Mouse (Mus musculus): ENCODE measurements around the gene Daw1.

Gene Daw1

GRCm38 (mm10) chr1:83209981-83210380 lies 50.4 kb downstream of the Daw1 start:
- no peak for DNase-seq

DNA sequence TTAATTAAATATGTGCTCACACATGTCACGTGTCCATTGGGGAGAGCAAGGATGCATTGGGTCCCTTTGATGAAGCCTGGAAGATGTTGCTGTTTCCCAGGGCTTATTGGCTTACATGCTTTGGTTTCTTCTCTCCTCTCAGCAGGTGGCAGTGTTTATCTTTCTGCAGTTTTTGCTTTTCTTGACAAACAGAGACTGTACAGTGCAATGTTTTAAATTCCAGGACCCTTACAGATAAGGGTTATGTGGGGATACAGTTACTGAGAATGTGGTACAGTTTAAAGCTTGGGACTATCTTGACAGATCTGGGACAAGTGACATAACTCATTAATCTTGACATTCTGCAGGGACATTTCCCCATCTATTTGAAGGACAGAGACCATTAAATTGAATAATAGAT lies 58.7 kb downstream of the Daw1 start:
- DNase-seq: no peak

DNA sequence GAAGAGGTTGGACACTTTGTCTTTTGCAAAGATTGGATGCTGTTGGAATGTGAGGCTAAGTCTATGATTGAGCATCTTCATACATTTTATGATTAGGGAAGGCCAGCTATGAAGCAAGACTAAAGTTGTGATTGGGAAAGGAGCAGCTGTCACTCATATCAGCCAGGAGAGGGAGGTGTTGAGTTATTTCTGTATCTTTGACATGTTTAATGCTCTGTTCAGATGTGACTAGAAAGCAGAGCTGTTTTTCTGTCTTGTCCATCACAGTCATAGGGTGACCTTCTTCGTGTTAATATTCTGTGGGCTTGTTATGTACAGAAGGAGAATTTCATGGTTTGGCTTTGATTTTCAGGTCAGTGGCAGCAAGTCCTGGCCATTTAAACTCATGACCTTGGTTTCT lies 63.5 kb downstream of the Daw1 start:
- no peak for DNase-seq

DNA sequence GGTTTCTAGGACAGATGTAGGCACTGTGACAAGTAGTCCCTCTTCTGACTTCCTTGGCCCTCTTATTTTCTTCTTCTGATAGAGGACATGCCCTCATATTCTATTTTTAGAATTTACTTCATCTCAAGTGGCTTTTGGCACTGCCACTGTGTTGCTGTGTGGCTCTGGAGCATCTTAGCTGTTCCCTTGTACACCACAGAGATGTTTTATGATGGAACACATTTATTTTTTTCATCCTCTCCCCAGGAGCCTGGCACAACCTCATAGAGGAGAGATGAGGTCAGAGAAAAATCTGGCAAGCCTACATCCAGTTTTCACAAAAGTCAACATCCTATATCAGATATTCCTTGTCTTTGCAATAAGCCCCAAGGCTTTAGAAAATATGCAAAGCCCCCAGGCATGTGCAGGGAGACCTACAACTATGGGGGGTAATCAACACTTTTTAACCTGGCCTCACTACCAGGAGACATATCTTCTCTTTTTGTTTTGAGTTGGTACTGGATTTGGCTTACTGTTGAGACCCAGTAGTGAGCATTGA lies 64.9 kb downstream of the Daw1 start:
- no peak for DNase-seq

DNA sequence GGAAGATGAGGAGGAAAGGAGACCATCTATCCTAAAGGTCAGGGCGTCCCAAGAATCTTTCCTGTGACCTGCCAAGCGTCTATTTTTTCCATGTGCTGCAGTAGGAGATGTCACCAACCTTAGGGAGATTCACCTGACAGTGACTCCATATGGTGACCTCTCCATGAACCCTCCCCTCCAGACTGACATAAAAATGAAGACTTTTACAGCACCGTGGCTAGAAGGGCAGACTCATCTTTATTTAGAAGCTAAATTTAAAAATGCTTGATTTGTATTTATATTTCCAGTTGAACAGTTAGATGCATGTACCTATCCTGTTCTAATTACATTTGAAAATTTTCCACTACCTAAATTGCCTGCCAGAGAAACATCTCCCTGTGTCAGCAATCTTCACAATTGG lies 68.4 kb downstream of the Daw1 start:
- DNase-seq: no peak

DNA sequence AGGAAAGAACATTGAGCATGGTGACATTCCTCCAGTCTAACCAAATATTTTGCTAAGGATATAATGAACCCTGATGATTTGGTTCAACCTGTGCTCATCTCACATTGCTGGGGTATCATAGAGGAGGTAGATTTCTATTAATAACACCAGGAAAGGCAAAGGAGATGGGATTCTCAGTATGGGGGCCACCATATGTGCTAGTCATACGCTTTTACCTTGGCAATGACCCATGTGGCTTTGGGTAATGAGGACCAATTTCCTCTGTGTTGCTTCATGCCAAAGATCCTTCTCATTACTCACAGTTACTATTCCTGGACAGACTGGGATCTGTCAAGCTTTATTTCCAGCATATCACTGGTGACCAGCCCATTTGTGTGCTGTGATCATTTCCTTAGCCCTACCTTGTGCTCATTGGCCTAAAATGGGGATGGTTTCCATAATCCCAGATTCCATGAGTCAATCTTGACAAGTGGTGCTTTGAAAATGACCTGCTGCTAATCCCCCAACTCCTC lies 88.7 kb downstream of the Daw1 start:
- DNase-seq: no peak

GRCm38 (mm10) chr1:83251746-83252145 lies 92.2 kb downstream of the Daw1 start:
- DNase-seq: no peak

Data from liver (tissue).